In the genomic region with DNA sequence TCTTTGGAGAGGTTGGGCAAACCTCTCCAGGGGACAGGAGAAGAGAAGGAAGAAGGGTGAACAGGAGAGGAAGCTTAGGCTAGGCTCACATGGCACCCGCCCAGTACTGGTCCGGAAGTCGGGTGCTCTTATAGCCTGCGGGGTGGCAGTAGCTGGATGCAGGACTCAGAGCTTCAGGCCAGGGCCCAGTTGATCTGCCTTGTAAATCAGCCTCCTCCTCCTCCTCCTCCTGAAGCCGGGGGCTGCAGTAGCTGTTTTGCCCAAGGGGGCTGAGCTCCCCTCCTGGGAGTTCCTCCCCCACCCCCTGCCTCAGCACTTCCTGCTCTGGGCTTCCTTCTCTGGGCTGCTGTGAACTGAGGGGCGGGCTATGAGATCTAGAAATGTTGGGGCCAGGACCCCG, we compare ENCODE assay signal across 8 mouse cellular contexts. TPM values are rescaled to one million over a fixed set of nuclear protein-coding genes. Genes with fewer than 3 reads are reported as not detected.
DNase-seq lines count a peak whose midpoint lies in the region; ATAC-seq and TF ChIP-seq lines count a peak whose summit lies in the region.

Gene Plcb2, minus strand, starts transcription at position 102 of the 400 bp plus-strand sequence.

- no peaks in the 10 kb centered on the region for H3K9me3 ChIP-seq in midbrain, embryonic 13.5 days
- no peaks in the 10 kb centered on the region for H3K9me3 ChIP-seq in midbrain, embryonic 10.5 days (replicated peaks)
- no peaks in the 10 kb centered on the region for H3K9me3 ChIP-seq in lung, postnatal 0 days (ENCODE audit: low read length)
- H3K9me3 ChIP-seq in midbrain, embryonic 15.5 days = no peaks in the 10 kb centered on the region

- H3K36me3 ChIP-seq in midbrain, embryonic 13.5 days = no peaks in the 10 kb centered on the region
- no peaks in the 10 kb centered on the region for H3K36me3 ChIP-seq in midbrain, embryonic 10.5 days
- H3K36me3 ChIP-seq in lung, postnatal 0 days (ENCODE audit: insufficient read depth, low read length) = no peaks in the 10 kb centered on the region
- no peaks in the 10 kb centered on the region for H3K36me3 ChIP-seq in midbrain, embryonic 15.5 days (replicated peaks)

- no peak within 1 kb of the TSS for H3K4me2 ChIP-seq in midbrain, embryonic 13.5 days (replicated peaks)
- peak within 1 kb of the TSS; percentile 29 for H3K4me2 ChIP-seq in lung, postnatal 0 days (replicated peaks; ENCODE audit: low read depth, low read length)
- no peak within 1 kb of the TSS for H3K4me2 ChIP-seq in midbrain, embryonic 15.5 days

- H3K9ac ChIP-seq in midbrain, embryonic 13.5 days (replicated peaks) = peak within 1 kb of the TSS; percentile 19; the same call in 1 of the 2 replicates
- H3K9ac ChIP-seq in lung, postnatal 0 days (replicated peaks; ENCODE audit: low read depth) = no peak within 1 kb of the TSS
- H3K9ac ChIP-seq in midbrain, embryonic 15.5 days = no peak within 1 kb of the TSS

- DNase-seq in midbrain, embryonic 10.5 days (ENCODE audit: low spot score) = no peak
- DNase-seq in lung, postnatal 0 days (ENCODE audit: low spot score) = peak; percentile 54
- DNase-seq in thymus, postnatal 10 days (ENCODE audit: low spot score in 2 of 2) = peak; percentile 64 to 65
- DNase-seq in layer of hippocampus, adult 9-11 months = no peak
- DNase-seq in urinary bladder, postnatal 4 days (ENCODE audit: low spot score in 2 of 2) = no peak

- TF ChIP-seq EP300 in lung, postnatal 0 days (IDR thresholded peaks at IDR 0.05) = no peak

- no peak within 1 kb of the TSS for H3K4me3 ChIP-seq in midbrain, embryonic 13.5 days (replicated peaks)
- no peak within 1 kb of the TSS for H3K4me3 ChIP-seq in midbrain, embryonic 10.5 days
- peak within 1 kb of the TSS; percentile 15; the same call in 1 of the 2 replicates for H3K4me3 ChIP-seq in lung, postnatal 0 days (ENCODE audit: low read depth, low read length)
- no peak within 1 kb of the TSS for H3K4me3 ChIP-seq in midbrain, embryonic 15.5 days

- H3K27ac ChIP-seq in midbrain, embryonic 13.5 days = no peak within 1 kb of the TSS
- H3K27ac ChIP-seq in midbrain, embryonic 10.5 days (replicated peaks) = no peak within 1 kb of the TSS
- 0 out of 2 replicates have a peak within 1 kb of the TSS, but pooled peaks have one; percentile 10 for H3K27ac ChIP-seq in lung, postnatal 0 days (ENCODE audit: low read length)
- H3K27ac ChIP-seq in midbrain, embryonic 15.5 days = no peak within 1 kb of the TSS

- H3K27me3 ChIP-seq in midbrain, embryonic 13.5 days = peaks cover 42% of the 10 kb centered on the region
- peaks cover 66% of the 10 kb centered on the region for H3K27me3 ChIP-seq in midbrain, embryonic 10.5 days (ENCODE audit: low read depth, poor library complexity, severe bottlenecking)
- H3K27me3 ChIP-seq in lung, postnatal 0 days (replicated peaks; ENCODE audit: insufficient read depth, low read length) = no peaks in the 10 kb centered on the region
- 0 out of 2 replicates have a peak, but pooled peaks cover 5% of the 10 kb centered on the region for H3K27me3 ChIP-seq in midbrain, embryonic 15.5 days (replicated peaks)

- H3K4me1 ChIP-seq in midbrain, embryonic 13.5 days (replicated peaks) = peaks cover 8% of the 10 kb centered on the region; the same call in 1 of the 2 replicates
- H3K4me1 ChIP-seq in midbrain, embryonic 10.5 days = peaks cover 12% of the 10 kb centered on the region
- peaks cover 12% of the 10 kb centered on the region; the same call in 1 of the 2 replicates for H3K4me1 ChIP-seq in lung, postnatal 0 days (ENCODE audit: insufficient read depth, low read depth, low read length)
- H3K4me1 ChIP-seq in midbrain, embryonic 15.5 days = 0 out of 2 replicates have a peak, but pooled peaks cover 2% of the 10 kb centered on the region

- 0 out of 2 replicates have a peak, but pooled peaks have one; percentile 56 for ATAC-seq in midbrain, embryonic 13.5 days
- ATAC-seq in hematopoietic stem cell, adult 5-6 weeks (replicated peaks in 1 of 2; ENCODE audit: insufficient read depth in 1 of 2, low FRiP score in 2 of 2, low TSS enrichment in 1 of 2, low read depth in 1 of 2, poor library complexity in 2 of 2, severe bottlenecking in 2 of 2) = peak; percentile 51 to 68
- peak; percentile 69 for ATAC-seq in lung, postnatal 0 days
- ATAC-seq in midbrain, embryonic 15.5 days (replicated peaks) = no peak

- TF ChIP-seq CTCF in lung, postnatal 0 days (IDR thresholded peaks at IDR 0.05) = no peak

- 24% methylated on average over 7 of the region's 7 CpGs for WGBS in midbrain, embryonic 13.5 days
- WGBS in midbrain, embryonic 10.5 days = 17% methylated on average over 6 of the region's 7 CpGs
- 4% methylated on average over 7 of the region's 7 CpGs for WGBS in lung, postnatal 0 days
- WGBS in midbrain, embryonic 15.5 days = 27% methylated on average over 7 of the region's 7 CpGs

RNA-seq across cellular contexts. Expression of gene Plcb2, which starts in this region (rescaled TPM):
- 0.11 and 0.13 TPM in 2 replicates for polyA plus RNA-seq in midbrain, embryonic 13.5 days (2015; fragmentation: Nextera tagmentation; extraction: Ambion mirVana)
- polyA plus RNA-seq in midbrain, embryonic 10.5 days (2016; fragmentation: Nextera tagmentation; extraction: Ambion mirVana) = 0.09 and 0.34 TPM in 2 replicates
- 67.8 and 118 TPM in 2 replicates for total RNA-seq in hematopoietic stem cell, adult 5-6 weeks (2017)
- 1.6 TPM in 2 replicates for polyA plus RNA-seq in lung, postnatal 0 days (2015; fragmentation: Nextera tagmentation; extraction: Ambion mirVana)
- polyA plus RNA-seq in midbrain, embryonic 15.5 days (2015; fragmentation: Nextera tagmentation; extraction: Ambion mirVana) = 0.43 and 0.71 TPM in 2 replicates

Comparison
In these comparisons a context has a peak if more than half of its experiments do, and no peak if none do; other contexts are left out.
1. Peak in ATAC-seq and H3K9ac ChIP-seq in midbrain, embryonic 13.5 days; RNA of the gene not detected or under 1 TPM.
2. DNase-seq: peak in lung, postnatal 0 days (single experiment) and thymus, postnatal 10 days (2 of 2); none in midbrain, embryonic 10.5 days (single experiment), layer of hippocampus, adult 9-11 months (single experiment) and urinary bladder, postnatal 4 days (0 of 2).